Mouse (Mus musculus): Measurements from ENCODE around the gene Gm10031.

The Gm10031 gene

GRCm38 (mm10) chr1:156539787-156540560, 16.2 kb downstream of the Gm10031 start:
- no peak for DNase-seq (ENCODE audit: low read depth)

GRCm38 (mm10) chr1:156543999-156544398, 20.2 kb downstream of the Gm10031 start:
- DNase-seq (ENCODE audit: low read depth) = no peak

GRCm38 (mm10) chr1:156558024-156558930, 34.5 kb downstream of the Gm10031 start, which contains the start of gene Abl2:
TSS of gene Abl2 (plus strand) at chr1:156558786.
- peak; percentile 72 for DNase-seq (ENCODE audit: low read depth)

GRCm38 (mm10) chr1:156558950-156559640, 35.3 kb downstream of the Gm10031 start:
- DNase-seq (ENCODE audit: low read depth) = no peak

GRCm38 (mm10) chr1:156559641-156560020, 35.8 kb downstream of the Gm10031 start:
- DNase-seq (ENCODE audit: low read depth) = no peak

GRCm38 (mm10) chr1:156560500-156560899, 36.7 kb downstream of the Gm10031 start:
- DNase-seq (ENCODE audit: low read depth) = no peak

GRCm38 (mm10) chr1:156565328-156565727, 41.5 kb downstream of the Gm10031 start:
- DNase-seq (ENCODE audit: low read depth) = no peak

GRCm38 (mm10) chr1:156566132-156566531, 42.3 kb downstream of the Gm10031 start:
- DNase-seq (ENCODE audit: low read depth) = peak; percentile 47

- DNase-seq (ENCODE audit: low read depth) = no peak
Observed at GRCm38 (mm10) chr1:156569615-156570014, 45.8 kb downstream of the Gm10031 start.

- no peak for DNase-seq (ENCODE audit: low read depth)
Observed at GRCm38 (mm10) chr1:156572952-156573351, 49.1 kb downstream of the Gm10031 start.

All from c-Kit-positive CD71-positive TER-119-negative erythroid progenitor cells, embryonic 14.5 days (primary cell).